Mouse (Mus musculus) left cerebral cortex, postnatal 4 days (tissue): Measurements from ENCODE around the gene Stil. TPM values are rescaled to one million over a fixed set of nuclear protein-coding genes. Genes with fewer than 3 reads are reported as not detected.
"Not testable (repeated sequence)": the region's sequence is repeated elsewhere in the genome, so short reads cannot be mapped to it uniquely, and the experiment has no call there.

Source experiments
- DNase-seq: peaks from one replicate; pipeline ENCODE4 v3.0.0-alpha.2; 2022
- intact Hi-C: fragments of 180-260 bp; cut with DNase I; formaldehyde crosslinking; loops from one replicate; pipeline ENCODE4 v1.15.1; 2025
- total RNA-seq, 2 experiments: library from RNA; stranded (reverse); gene quantifications; 2 replicates each; pipeline ENCODE4 v1.2.3; 2021

Stil gene
- total RNA-seq, result 1 to 10 TPM; 2.9 to 3.1 TPM

GRCm38 (mm10) chr4:114999773-115000428, at the start of gene Stil:
Gene Stil (plus strand): TSS chr4:115000159.
- intact Hi-C loops, result no loop called here
- DNase-seq, result peak; percentile 98

GRCm38 (mm10) chr4:114953172-114953571, 46.8 kb upstream of the Stil start:
- DNase-seq, result no peak
- intact Hi-C loops, result no loop called here

GRCm38 (mm10) chr4:114957403-114957802, 42.6 kb upstream of the Stil start:
- intact Hi-C loops, result no loop called here
- DNase-seq, result peak; percentile 11

- DNase-seq, result no peak
- intact Hi-C loops, result no loop called here
Observed at GRCm38 (mm10) chr4:114958231-114958630, 41.7 kb upstream of the Stil start.

- no peak for DNase-seq
- intact Hi-C loops, result no loop called here
Observed at GRCm38 (mm10) chr4:114958786-114959185, 41.2 kb upstream of the Stil start.

- DNase-seq, result no peak
- intact Hi-C loops, result no loop called here
Observed at GRCm38 (mm10) chr4:114959533-114959932, 40.4 kb upstream of the Stil start.

- intact Hi-C loops, DNase-seq: not testable (repeated sequence)
Observed at GRCm38 (mm10) chr4:114960881-114961280, 39.1 kb upstream of the Stil start.

- DNase-seq, result no peak
- intact Hi-C loops, result no loop called here
Observed at GRCm38 (mm10) chr4:114970736-114971135, 29.2 kb upstream of the Stil start.

GRCm38 (mm10) chr4:114973229-114973740, 26.7 kb upstream of the Stil start:
- no peak for DNase-seq
- intact Hi-C loops, result no loop called here

GRCm38 (mm10) chr4:114982619-114983018, 17.3 kb upstream of the Stil start:
- DNase-seq, result no peak
- intact Hi-C loops, result no loop called here

- DNase-seq, result no peak
- intact Hi-C loops, result no loop called here
Observed at GRCm38 (mm10) chr4:114983020-114983419, 16.9 kb upstream of the Stil start.

- intact Hi-C loops, result no loop called here
- peak; percentile 2 for DNase-seq
Observed at GRCm38 (mm10) chr4:114986211-114986590, 13.8 kb upstream of the Stil start.

- intact Hi-C loops, result no loop called here
Observed at GRCm38 (mm10) chr4:114986591-114987432, 13.1 kb upstream of the Stil start, which contains the start of gene Cmpk1. Gene Cmpk1 (minus strand): TSS chr4:114987241.

GRCm38 (mm10) chr4:114994218-114994617, 5.7 kb upstream of the Stil start:
- intact Hi-C loops, result no loop called here
- DNase-seq, result no peak

More at GRCm38 (mm10) chr4:114986591-114987432, 13.1 kb upstream of the Stil start, which contains the start of gene Cmpk1:
- peak; percentile 88 for DNase-seq

- peak; percentile 14 for DNase-seq
- intact Hi-C loops, result no loop called here
Observed at GRCm38 (mm10) chr4:114997051-114997450, 2.9 kb upstream of the Stil start.

- intact Hi-C loops, result no loop called here
- DNase-seq, result no peak
Observed at GRCm38 (mm10) chr4:114999445-114999772, 550 bp upstream of the Stil start.

GRCm38 (mm10) chr4:115000429-115000795, 453 bp downstream of the Stil start:
- intact Hi-C loops, result no loop called here

GRCm38 (mm10) chr4:115014276-115014675, 14.3 kb downstream of the Stil start:
- DNase-seq, result no peak
- intact Hi-C loops, result no loop called here

More at GRCm38 (mm10) chr4:115000429-115000795, 453 bp downstream of the Stil start:
- DNase-seq, result no peak

GRCm38 (mm10) chr4:115019997-115020396, 20.0 kb downstream of the Stil start:
- DNase-seq, result no peak
- intact Hi-C loops, result no loop called here

- no peak for DNase-seq
- intact Hi-C loops, result no loop called here
Observed at GRCm38 (mm10) chr4:115035043-115035442, 35.1 kb downstream of the Stil start.

GRCm38 (mm10) chr4:115038242-115038641, 38.3 kb downstream of the Stil start:
- intact Hi-C loops, result no loop called here
- DNase-seq, result peak; percentile 40

- intact Hi-C loops, result no loop called here
Observed at GRCm38 (mm10) chr4:115045621-115046020, 45.7 kb downstream of the Stil start.

More at GRCm38 (mm10) chr4:115045621-115046020, 45.7 kb downstream of the Stil start:
- DNase-seq, result no peak
